Mouse (Mus musculus) left cerebral cortex, postnatal 36 days (tissue): ENCODE measurements around the gene Dok3. TPM values are rescaled to one million over a fixed set of nuclear protein-coding genes. Genes with fewer than 3 reads are reported as not detected.

Experiments used
- DNase-seq, 2 experiments: peaks; one replicate each; pipeline ENCODE4 v3.0.0; 2021 to 2022; ENCODE audit warnings: low spot score in 2 of 2, mixed read lengths in 1 of 2
- intact Hi-C: fragments of 180-260 bp; cut with DNase I; formaldehyde crosslinking; loops from one replicate; pipeline ENCODE4 v1.15.1; 2025
- total RNA-seq, 2 experiments: library from RNA; stranded (reverse); gene quantifications; 2 replicates each; pipeline ENCODE4 v1.2.3; 2021

Gene Dok3
- total RNA-seq, 2 experiments from 2014 or later: 5.5 to 14.0 TPM

DNA sequence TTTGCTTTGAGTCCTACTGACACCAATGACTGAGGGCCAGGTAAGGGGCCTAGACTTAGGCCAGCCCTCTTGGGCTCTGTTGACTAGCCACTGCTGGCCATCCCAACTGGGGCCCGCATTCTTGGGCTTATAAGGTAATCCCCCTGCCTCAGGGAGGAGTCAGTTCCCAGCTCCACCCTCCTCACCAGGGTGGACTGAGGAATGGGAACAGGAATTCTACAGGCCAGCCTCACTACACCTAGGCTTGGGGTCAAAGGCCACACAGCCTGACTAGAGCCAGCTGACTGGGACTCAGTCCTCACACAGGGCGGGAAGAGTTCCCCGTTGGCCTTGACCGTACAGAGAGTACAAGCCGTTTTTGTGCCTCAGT is 17.6 kb downstream of the Dok3 start:
- intact Hi-C loops: no loop called here
- DNase-seq: no peak

GRCm38 (mm10) chr13:55510668-55511491 is 18.2 kb downstream of the Dok3 start:
- intact Hi-C loops: no loop called here

GRCm38 (mm10) chr13:55510332-55510667 is 18.8 kb downstream of the Dok3 start:
- intact Hi-C loops: no loop called here
- DNase-seq: no peak

More at GRCm38 (mm10) chr13:55510668-55511491, 18.2 kb downstream of the Dok3 start:
- DNase-seq: no peak

DNA sequence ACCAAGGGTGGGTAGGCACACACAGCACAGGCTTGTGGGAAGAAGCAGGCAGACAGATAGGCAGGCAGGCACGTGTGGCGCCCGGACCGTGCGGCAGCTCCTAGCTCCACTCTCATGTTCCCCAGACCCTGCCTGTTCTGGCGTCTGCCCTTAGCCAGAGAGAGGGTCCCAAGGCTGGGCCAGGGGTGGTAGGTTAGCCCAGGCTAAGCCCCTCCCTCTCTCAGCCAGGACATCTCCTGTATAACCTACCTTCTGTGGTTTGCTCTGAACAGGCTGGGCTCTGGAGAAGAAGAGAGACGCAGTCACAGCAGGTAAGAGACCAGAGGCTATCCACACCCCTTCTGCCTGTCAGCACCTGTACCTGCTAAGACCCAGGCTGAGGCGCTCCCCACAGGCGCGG is 20.6 kb downstream of the Dok3 start:
- intact Hi-C loops: no loop called here
- no peak for DNase-seq

- intact Hi-C loops: no loop called here
- no peak for DNase-seq
Observed at GRCm38 (mm10) chr13:55507877-55508276, 21.2 kb downstream of the Dok3 start.

DNA sequence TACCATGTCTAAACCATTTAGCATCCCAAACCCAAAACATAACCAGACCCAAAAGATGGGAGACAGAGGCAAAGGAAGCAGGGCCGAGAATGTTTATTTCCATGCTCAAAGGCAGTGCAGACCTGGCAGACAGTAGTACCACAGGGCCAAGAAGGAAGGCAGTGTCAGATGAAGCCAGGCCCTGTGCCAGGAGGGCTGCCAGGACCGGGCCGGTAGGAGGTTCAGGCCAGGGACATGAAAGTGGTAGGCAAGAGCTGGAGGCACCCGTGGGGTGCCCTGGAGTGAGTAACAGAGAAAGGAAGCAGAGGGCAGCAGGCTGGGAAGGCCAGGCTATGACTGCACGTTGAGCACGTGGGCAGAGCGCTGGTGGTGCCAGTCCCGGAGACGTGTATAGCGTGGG is 22.4 kb downstream of the Dok3 start:
- DNase-seq: no peak
- intact Hi-C loops: no loop called here

DNA sequence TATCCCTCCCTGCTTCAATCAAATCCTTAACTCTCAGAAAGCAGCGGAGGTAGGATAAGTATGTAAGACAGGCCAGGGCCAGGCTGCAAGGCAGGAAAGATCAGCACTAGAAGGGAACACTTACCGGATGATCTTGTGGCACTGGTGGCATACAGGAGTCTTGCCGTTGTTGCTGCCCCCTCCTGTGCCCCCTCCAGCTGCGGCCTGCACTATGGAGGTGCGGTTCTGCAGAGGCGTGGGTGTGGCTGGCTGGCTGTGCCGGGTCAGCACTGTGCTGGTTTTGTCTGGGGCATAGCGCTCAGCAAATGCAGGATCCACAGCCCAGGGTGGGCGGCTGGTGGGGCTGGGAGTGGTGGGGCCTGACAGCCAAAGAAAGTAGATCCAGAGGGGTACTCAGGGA is 23.3 kb downstream of the Dok3 start:
- no peak for DNase-seq
- intact Hi-C loops: no loop called here

GRCm38 (mm10) chr13:55504390-55504789 is 24.7 kb downstream of the Dok3 start:
- intact Hi-C loops: no loop called here
- no peak for DNase-seq

- intact Hi-C loops: no loop called here
- no peak for DNase-seq
Observed at GRCm38 (mm10) chr13:55502405-55502804, 26.7 kb downstream of the Dok3 start.

GRCm38 (mm10) chr13:55500575-55500974 is 28.5 kb downstream of the Dok3 start:
- DNase-seq: no peak
- intact Hi-C loops: no loop called here

GRCm38 (mm10) chr13:55498906-55499305 is 30.2 kb downstream of the Dok3 start:
- no peak for DNase-seq
- intact Hi-C loops: no loop called here

GRCm38 (mm10) chr13:55496661-55497060 is 32.4 kb downstream of the Dok3 start:
- intact Hi-C loops: no loop called here
- no peak for DNase-seq

DNA sequence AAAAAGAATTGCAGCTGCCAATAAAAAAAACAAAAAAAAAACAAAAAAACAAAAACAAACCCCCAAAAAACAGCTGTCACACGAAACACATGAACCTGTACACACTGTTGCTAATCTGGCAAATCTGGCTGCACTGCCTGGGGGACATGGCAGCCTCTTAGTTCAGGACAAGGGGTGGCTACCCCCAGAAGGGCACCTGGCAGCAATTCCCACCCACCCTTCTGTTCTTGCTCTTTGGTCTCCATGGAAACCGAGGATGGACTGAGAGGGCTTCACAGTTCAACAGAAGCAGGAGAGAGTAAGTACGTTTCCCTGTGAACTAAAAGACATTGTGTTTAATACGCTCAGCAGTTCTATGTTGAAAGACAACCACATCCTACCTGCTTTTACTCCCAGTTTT is 33.4 kb downstream of the Dok3 start:
- intact Hi-C loops: no loop called here

GRCm38 (mm10) chr13:55494883-55495621 is 34.0 kb downstream of the Dok3 start:
- peak in 1 of 2 experiments; percentile 24 for DNase-seq
- intact Hi-C loops: no loop called here

More for the DNA sequence above, 33.4 kb downstream of the Dok3 start:
- no peak for DNase-seq

DNA sequence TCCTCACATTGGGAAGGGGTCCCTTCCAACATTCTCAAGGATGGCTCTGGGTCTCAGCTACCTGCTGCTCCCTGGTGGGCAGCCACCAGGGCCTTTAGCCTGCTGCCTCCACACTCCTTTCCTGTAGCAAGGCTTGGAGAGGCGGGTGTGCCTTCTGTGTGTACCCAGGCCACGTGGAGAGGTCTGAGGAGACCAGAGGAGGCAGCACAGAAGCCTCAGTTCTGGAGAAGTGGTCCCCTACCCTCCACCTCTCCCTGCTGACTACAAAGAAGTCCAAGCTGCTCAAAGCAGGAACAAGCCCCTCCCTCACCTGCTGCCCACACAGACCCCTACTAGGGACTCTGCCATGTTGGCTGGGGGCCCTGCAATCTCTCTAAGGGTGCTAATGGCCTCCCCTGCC is 34.8 kb downstream of the Dok3 start:
- DNase-seq: no peak
- intact Hi-C loops: no loop called here

- peak in 1 of 2 experiments; percentile 64 for DNase-seq
- intact Hi-C loops: no loop called here
Observed at GRCm38 (mm10) chr13:55487578-55488498, 41.3 kb downstream of the Dok3 start, which contains the start of gene Dbn1. Dbn1 (minus strand) TSS chr13:55488111.

GRCm38 (mm10) chr13:55486916-55487577 is 42.0 kb downstream of the Dok3 start:
- peak in 1 of 2 experiments; percentile 32 for DNase-seq
- intact Hi-C loops: no loop called here

DNA sequence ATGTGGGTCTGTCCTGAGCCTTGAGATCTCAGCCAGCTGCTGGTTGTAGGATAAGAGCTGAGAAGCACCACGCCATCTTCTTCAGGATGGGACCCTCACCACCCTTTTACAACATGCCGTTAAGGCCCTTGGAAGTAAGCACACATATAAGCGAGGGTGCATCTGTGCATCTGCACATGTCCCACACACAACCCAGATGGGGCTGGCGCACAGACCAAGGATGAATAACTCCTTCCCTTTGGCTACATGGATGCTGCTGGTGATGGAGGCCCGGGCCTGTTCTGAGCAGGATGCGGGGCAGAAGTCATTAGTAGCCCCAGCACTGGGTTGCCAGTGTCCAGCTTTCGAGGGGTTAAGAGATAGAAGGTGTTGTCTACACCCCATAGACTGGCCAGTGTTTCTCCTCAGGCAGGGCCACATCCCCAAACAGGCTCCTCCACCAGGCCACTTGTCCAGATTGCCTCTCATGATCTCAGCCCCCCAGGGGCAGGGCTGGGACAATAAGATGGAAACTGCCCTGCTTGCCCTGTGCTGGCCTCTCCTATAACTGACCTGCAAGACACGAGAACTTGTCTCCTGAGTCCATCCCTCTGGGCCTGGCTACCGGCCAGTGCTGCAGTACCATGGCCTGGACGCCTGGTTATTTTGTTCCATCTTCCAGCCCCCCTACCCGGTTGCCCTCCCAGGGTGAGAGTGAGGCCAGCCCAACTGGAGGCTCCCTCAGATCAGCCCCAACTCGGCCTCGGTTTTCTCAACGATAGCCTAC is 42.9 kb downstream of the Dok3 start:
- intact Hi-C loops: no loop called here
- DNase-seq: peak in 1 of 2 experiments; percentile 22
